Mouse (Mus musculus) G1E (cell line): ENCODE measurements around the gene Hoxd13.

Experiments used
- CTCF ChIP-seq: IDR thresholded peaks from 2 replicates; pipeline ENCODE4 v1.5.1; 2012; ENCODE audit warnings: low read depth, low read length, inconsistent platforms, mixed read lengths
- GATA1 ChIP-seq: IDR thresholded peaks from 2 replicates; pipeline ENCODE4 v1.6.1; 2012; ENCODE audit warnings: borderline replicate concordance, low read length, inconsistent platforms, mixed read lengths

- no peak for TF ChIP-seq CTCF
- no peak for TF ChIP-seq GATA1
Observed at GRCm38 (mm10) chr2:74642431-74642830, 25.7 kb upstream of the Hoxd13 start.
